Mouse (Mus musculus) E14TG2a.4 (cell line): Measurements from ENCODE around the gene Plk3.

Experiments used
- CTCF ChIP-seq: conservative IDR thresholded peaks from 2 replicates; pipeline ENCODE4 v1.5.1; 2014; ENCODE audit warnings: low read length
- NANOG ChIP-seq: IDR thresholded peaks from 2 replicates; pipeline ENCODE4 v1.6.1; 2014; ENCODE audit warnings: borderline replicate concordance, low read length, mixed read lengths
- POU5F1 ChIP-seq: IDR thresholded peaks from 2 replicates; pipeline ENCODE4 v1.6.1; 2014; ENCODE audit warnings: low read length, borderline replicate concordance

DNA sequence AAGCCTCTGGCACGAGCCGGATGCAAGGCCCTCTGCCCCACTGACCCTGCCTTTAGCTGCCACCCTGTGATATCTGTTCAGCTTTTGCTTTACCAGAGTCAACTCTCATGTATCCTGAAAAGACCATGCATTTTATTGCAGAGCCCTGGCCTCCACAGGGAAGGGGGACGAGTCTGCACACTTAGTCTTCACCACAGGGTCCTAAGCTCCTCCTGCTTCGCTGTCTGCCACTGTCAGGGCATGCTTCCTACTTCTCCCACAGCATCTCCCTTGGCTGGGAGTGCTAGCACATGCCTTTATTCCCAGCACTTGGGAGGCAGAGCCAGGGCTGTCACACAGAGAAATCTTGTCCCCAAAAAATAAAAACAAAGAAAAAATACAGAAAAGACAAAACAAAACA is 27.4 kb upstream of the Plk3 start:
- no peak for TF ChIP-seq CTCF
- no peak for TF ChIP-seq POU5F1
- no peak for TF ChIP-seq NANOG
